Mouse (Mus musculus) lung, embryonic 14.5 days (tissue): Measurements from ENCODE around the gene Hook2. TPM values are rescaled to one million over a fixed set of nuclear protein-coding genes. Genes with fewer than 3 reads are reported as not detected.

ENCODE experiments used
- ATAC-seq: fragments of 200-750 bp; cut with Nextera tagmentation; 2 replicates; pipeline ENCODE4 v1.8.0; 2017; ENCODE audit warnings: mild to moderate bottlenecking, moderate TSS enrichment, moderate library complexity; ENCODE audit not compliant: insufficient read depth
- DNase-seq: peaks from one replicate; pipeline ENCODE4 v3.0.0-alpha.2; 2015
- H3K27ac ChIP-seq: fragments of 300-500 bp; sonication (generic); 2 replicates; pipeline ENCODE4 v1.5.1; 2014; ENCODE audit warnings: low read depth, mild to moderate bottlenecking, moderate library complexity
- H3K27me3 ChIP-seq: fragments of 300-500 bp; sonication (generic); 2 replicates; pipeline ENCODE4 v1.6.1; 2014; ENCODE audit warnings: low read length, control low read depth; ENCODE audit not compliant: insufficient read depth
- H3K36me3 ChIP-seq: fragments of 300-500 bp; sonication (generic); 2 replicates; pipeline ENCODE4 v1.6.1; 2014; ENCODE audit warnings: control low read depth; ENCODE audit not compliant: insufficient read depth
- H3K4me1 ChIP-seq: fragments of 300-500 bp; sonication (generic); 2 replicates; pipeline ENCODE4 v1.6.1; 2014; ENCODE audit warnings: antibody characterized with exemption, control low read depth; ENCODE audit not compliant: insufficient read depth
- H3K4me2 ChIP-seq: fragments of 300-500 bp; sonication (generic); 2 replicates; pipeline ENCODE4 v1.6.1; 2014; ENCODE audit warnings: mild to moderate bottlenecking
- H3K4me3 ChIP-seq: fragments of 300-500 bp; sonication (generic); 2 replicates; pipeline ENCODE4 v1.5.1; 2014; ENCODE audit warnings: low read depth, low read length
- H3K9ac ChIP-seq: fragments of 300-500 bp; sonication (generic); 2 replicates; pipeline ENCODE4 v1.6.1; 2014
- H3K9me3 ChIP-seq: fragments of 300-500 bp; sonication (generic); 2 replicates; pipeline ENCODE4 v1.6.1; 2016; ENCODE audit warnings: low read depth, low read length, control low read depth
- CTCF ChIP-seq: IDR thresholded peaks from 2 replicates; pipeline ENCODE4 v1.5.1; 2016; ENCODE audit warnings: antibody characterized with exemption, low read depth
- WGBS: fragments of 180-500 bp; shearing (Covaris S2); extraction: QIAGEN DNeasy Blood & Tissue Kit; methylation state at CpG from one replicate; pipeline ENCODE4 v1.1.7; 2014; 5-methylcytosine and 5-hydroxymethylcytosine counted together
- polyA plus RNA-seq: library from polyadenylated mRNA; unstranded; fragments of >200 nt; fragmentation: Nextera tagmentation; extraction: Ambion mirVana; gene quantifications from 2 replicates; pipeline ENCODE4 v1.2.1, GENCODE M21; 2014

The Hook2 gene
- polyA plus RNA-seq: 15.2 and 18.0 TPM in 2 replicates

GRCm38 (mm10) chr8:84990349-84990748 lies at the start of gene Hook2:
TSS of gene Hook2 (plus strand) at chr8:84990603.
- Histone ChIP-seq H3K36me3 (no peaks in the 10 kb centered on the region), H3K4me1 (peaks cover 14% of the 10 kb centered on the region), H3K27me3 (no peaks in the 10 kb centered on the region), H3K9me3 (no peaks in the 10 kb centered on the region), H3K9ac (peak within 1 kb of the TSS; percentile 67), H3K4me2 (peak within 1 kb of the TSS; percentile 98), H3K27ac (peak within 1 kb of the TSS; percentile 82), H3K4me3 (peak within 1 kb of the TSS; percentile 54)
- TF ChIP-seq CTCF: peak; percentile 98
- ATAC-seq (peak; percentile 93), DNase-seq (peak; percentile 99)
- WGBS: 0% methylated on average over 28 of the region's 28 CpGs

- WGBS: 17% methylated on average over 4 of the region's 4 CpGs
- Histone ChIP-seq H3K9ac (no peak overlapping the region), H3K4me1 (no peaks in the 10 kb centered on the region), H3K36me3 (no peaks in the 10 kb centered on the region), H3K27me3 (peaks cover 41% of the 10 kb centered on the region), H3K9me3 (no peaks in the 10 kb centered on the region), H3K27ac (no peak overlapping the region), H3K4me3 (no peak overlapping the region), H3K4me2 (no peak overlapping the region)
- no peak for DNase-seq
- no peak for ATAC-seq
- no peak for TF ChIP-seq CTCF
These were observed 46.7 kb upstream of the Hook2 start for GRCm38 (mm10) chr8:84943699-84944098.

GRCm38 (mm10) chr8:84944478-84945160 lies 45.8 kb upstream of the Hook2 start:
- Histone ChIP-seq H3K9ac (no peak overlapping the region), H3K9me3 (no peaks in the 10 kb centered on the region), H3K4me3 (peak overlapping the region; percentile 17; the same call in 1 of the 2 replicates), H3K27ac (no peak overlapping the region), H3K27me3 (peaks cover 41% of the 10 kb centered on the region), H3K4me2 (peak overlapping the region; percentile 23; the same call in 1 of the 2 replicates), H3K36me3 (no peaks in the 10 kb centered on the region), H3K4me1 (no peaks in the 10 kb centered on the region)
- DNase-seq (peak; percentile 70), ATAC-seq (peak; percentile 35; the same call in 1 of the 2 replicates)
- TF ChIP-seq CTCF: no peak
- WGBS: 2% methylated on average over 26 of the region's 26 CpGs

GRCm38 (mm10) chr8:84945235-84945632 lies 45.2 kb upstream of the Hook2 start:
- TF ChIP-seq CTCF: no peak
- H3K4me2 ChIP-seq: peak overlapping the region; percentile 73; the same call in 1 of the 2 replicates
- WGBS: 3% methylated on average over 11 of the region's 11 CpGs
- no peaks in the 10 kb centered on the region for H3K9me3 ChIP-seq
- H3K27ac ChIP-seq: no peak overlapping the region
- H3K4me1 ChIP-seq: no peaks in the 10 kb centered on the region
- peak overlapping the region; percentile 41; the same call in 1 of the 2 replicates for H3K4me3 ChIP-seq
- ATAC-seq (no peak), DNase-seq (peak; percentile 21)
- H3K9ac ChIP-seq: no peak overlapping the region
- peaks cover 42% of the 10 kb centered on the region for H3K27me3 ChIP-seq
- no peaks in the 10 kb centered on the region for H3K36me3 ChIP-seq

- no peak overlapping the region; the same call in 1 of the 2 replicates for H3K9ac ChIP-seq
- WGBS: under 1% methylated on average over 53 of the region's 67 CpGs
These were observed 44.5 kb upstream of the Hook2 start for GRCm38 (mm10) chr8:84945633-84946527.

GRCm38 (mm10) chr8:84946528-84947240 lies 43.7 kb upstream of the Hook2 start, which contains the start of gene Rtbdn:
TSS of gene Rtbdn (plus strand) at chr8:84946991.
- no peak within 1 kb of the TSS for H3K27ac ChIP-seq
- no peaks in the 10 kb centered on the region for H3K36me3 ChIP-seq
- DNase-seq: no peak
- ATAC-seq: peak; percentile 41; the same call in 1 of the 2 replicates
- TF ChIP-seq CTCF: peak; percentile 36; the same call in 1 of the 2 replicates
- WGBS: 8% methylated on average over 17 of the region's 17 CpGs
- peak within 1 kb of the TSS; percentile 73 for H3K4me2 ChIP-seq
- H3K27me3 ChIP-seq: peaks cover 50% of the 10 kb centered on the region
- no peak within 1 kb of the TSS; the same call in 1 of the 2 replicates for H3K9ac ChIP-seq
- H3K4me3 ChIP-seq: peak within 1 kb of the TSS; percentile 41
- no peaks in the 10 kb centered on the region for H3K4me1 ChIP-seq
- no peaks in the 10 kb centered on the region for H3K9me3 ChIP-seq

More at GRCm38 (mm10) chr8:84945633-84946527, 44.5 kb upstream of the Hook2 start:
- peaks cover 48% of the 10 kb centered on the region for H3K27me3 ChIP-seq
- no peaks in the 10 kb centered on the region for H3K36me3 ChIP-seq
- peak overlapping the region; percentile 73 for H3K4me2 ChIP-seq
- ATAC-seq (peak; percentile 35; the same call in 1 of the 2 replicates), DNase-seq (peak; percentile 21)
- H3K9me3 ChIP-seq: no peaks in the 10 kb centered on the region
- no peaks in the 10 kb centered on the region for H3K4me1 ChIP-seq
- no peak overlapping the region for H3K27ac ChIP-seq
- TF ChIP-seq CTCF: peak; percentile 36
- H3K4me3 ChIP-seq: peak overlapping the region; percentile 41
